Mouse (Mus musculus) layer of hippocampus, postnatal 10 days (tissue): Measurements from ENCODE around the gene Cfd. TPM values are rescaled to one million over a fixed set of nuclear protein-coding genes. Genes with fewer than 3 reads are reported as not detected.
A peak's percentile ranks its signal among the peaks of the same experiment; 100 is the strongest.

Experiments
- DNase-seq, 2 experiments: peaks; one replicate each; pipeline ENCODE4 v3.0.0; 2021; ENCODE audit warnings: low spot score in 2 of 2
- long read RNA-seq: library from polyadenylated mRNA; stranded (forward); transcript quantifications from one replicate; pipeline ENCODE4 v2.0.0, GENCODE M21; 2023
- total RNA-seq, 2 experiments: library from RNA; stranded (reverse); gene quantifications; 2 replicates each; pipeline ENCODE4 v1.2.3; 2021

Cfd gene
- not detected for total RNA-seq
- long read RNA-seq, result 0 reads

DNA sequence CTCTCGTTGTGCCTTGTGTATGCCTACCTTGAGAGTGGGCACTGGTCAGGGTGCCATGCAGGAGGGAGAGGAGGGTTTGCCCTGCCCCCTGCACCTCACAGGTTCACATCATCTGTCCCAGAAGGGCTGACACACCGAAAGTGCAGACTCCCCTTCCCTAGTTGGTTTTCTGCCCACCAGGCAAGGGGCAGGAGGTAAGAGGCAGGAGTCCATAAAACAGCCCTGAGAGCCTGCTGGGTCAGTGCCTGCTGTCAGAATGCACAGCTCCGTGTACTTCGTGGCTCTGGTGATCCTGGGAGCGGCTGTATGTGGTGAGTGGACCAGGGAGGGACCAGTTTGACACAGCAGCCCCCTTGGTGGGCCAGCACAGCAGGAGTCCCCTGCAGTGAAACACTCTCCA lies at the start of gene Cfd:
Gene Cfd (plus strand): TSS at position 184 of the 400 bp plus-strand sequence.
- no peak for DNase-seq

DNA sequence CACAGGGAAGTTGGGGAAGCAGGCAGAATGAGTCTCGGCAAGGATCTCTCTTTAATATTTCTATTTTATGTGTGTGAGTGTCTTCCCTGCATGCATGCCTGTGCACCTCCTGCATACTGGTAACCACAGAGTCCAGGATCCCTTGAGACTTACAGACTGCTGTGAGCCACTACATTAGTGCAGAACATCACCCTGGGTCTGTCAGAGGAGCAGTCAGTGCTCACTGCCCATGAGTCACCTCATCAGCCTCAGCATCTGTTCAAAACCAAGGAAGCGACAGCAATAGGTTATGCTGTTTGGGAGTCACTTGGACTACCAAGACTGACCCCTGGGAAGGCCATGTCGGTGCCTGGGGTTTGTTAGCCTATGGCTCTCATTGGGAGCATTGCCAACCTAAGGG lies 48.3 kb upstream of the Cfd start:
- DNase-seq, result no peak

DNA sequence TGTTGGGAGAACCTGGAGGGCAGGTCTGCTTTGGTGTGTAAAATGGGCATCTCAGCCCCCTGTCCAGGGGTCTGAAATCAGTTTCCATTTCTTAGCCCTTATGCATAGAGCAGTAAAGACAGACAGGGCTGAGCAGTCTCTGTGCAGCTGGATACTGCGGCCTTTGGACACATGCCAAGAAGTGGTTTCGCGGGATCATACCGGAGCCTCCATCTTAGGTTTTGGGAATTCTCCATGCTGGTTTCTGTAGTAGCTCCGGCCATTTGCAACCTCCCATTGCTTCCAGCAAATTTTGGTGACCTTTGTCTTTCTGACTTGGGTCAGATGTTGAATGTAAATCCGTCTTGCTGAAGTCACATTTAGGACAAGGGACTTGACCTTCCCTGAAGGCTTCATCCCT lies 47.2 kb upstream of the Cfd start:
- no peak for DNase-seq

DNA sequence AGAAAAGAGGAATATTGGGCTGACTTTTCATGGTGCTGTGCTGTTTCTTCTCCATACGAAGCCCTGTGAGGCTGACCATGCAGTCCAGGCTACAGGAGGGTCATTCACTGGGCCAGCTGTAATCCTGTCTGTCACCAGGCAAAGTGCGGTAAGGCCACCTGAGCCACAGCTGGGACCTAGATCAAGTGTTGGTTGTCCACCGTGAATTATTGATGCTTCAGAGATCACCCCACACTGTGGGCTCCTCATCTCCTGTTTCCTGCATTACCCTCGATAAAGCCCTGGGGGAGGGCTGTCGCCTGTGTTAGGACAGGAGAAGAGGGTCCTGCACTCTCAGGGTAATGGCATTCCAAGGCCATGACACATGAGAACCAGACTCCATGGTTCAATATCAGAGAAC lies 44.1 kb upstream of the Cfd start:
- no peak for DNase-seq

DNA sequence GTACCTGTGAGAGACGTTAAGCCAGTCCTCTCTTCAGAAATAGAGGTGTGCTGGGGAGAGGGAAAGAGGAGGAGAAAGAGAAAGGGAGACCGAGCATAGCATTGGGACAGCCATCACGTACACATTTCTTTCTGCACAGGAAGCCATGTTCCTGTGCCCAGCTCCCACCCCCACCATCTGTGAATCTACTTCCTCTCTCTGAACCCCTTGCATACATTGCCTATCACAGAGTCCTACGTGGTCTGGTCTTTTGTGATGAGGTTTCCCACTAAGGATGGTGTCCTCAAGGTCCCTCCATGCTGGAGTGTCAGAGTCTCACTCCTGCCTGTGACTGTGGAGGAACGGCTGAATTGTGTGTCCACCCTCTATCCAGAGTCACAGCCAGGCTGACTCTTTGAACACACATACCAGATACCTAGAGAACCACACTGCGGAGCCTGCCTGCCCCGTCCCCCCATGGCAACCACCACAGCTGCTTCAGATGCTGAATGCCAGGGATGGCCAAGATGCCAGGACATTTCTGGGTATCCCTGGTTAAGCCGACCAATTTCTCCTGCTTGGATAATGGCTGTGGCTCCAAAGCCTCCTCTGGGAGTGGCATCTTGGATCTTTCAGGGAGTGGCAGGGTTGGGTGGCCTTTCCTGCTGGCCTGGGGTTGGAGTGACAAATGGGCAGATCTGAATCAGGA lies 40.6 kb upstream of the Cfd start:
- no peak for DNase-seq

DNA sequence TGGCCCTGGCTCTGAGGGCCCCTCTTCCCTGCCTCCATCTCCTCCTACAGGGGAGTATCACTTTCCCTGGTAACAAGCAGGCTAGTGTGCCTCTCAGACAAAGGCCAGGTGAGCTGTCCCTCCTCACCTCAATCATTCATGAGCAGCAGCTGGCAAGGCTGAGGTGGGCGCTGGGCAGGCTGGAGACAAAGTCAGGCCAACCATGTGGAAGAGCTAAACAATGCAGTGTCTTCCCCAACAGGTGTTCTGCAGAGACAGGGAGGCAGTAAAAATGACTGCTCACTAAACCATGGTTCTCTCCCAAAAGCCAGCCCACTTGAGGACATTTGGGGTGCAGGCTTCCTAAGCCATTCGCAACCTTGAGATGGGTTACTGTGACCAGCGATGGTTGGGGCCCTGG lies 39.0 kb upstream of the Cfd start:
- DNase-seq, result no peak

DNA sequence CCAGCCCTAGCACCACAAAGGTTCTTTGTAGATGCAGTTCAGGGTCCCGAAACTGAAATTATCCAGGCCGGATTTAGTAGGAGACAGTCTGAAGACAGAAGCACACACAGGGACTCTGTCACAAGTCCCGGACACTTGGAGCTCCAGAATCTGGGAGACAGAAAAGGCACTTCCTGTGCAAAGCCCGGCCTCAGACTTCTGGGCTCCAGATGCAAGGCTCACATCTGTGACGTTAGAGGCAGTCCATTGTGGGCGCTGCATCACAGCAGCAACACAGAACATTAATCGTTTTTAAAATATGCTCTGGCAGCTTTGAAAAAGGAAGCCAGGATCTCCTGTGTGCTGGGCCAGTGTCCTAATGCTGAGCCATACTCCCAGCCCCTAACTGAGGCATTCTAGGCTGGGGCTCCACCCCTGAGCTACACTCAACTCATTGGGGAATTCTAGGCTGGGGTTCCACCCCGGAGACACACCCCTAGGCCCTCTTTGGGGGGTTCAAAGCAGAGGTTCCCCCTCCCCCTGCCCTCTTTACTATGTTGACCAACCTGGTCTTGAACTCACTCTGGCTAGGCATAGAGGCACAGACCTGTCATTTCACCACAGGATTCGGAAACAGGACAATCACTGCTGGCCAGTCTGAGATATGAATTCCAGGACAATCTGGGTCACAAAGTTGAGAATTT lies 38.4 kb upstream of the Cfd start:
- DNase-seq, result no peak

DNA sequence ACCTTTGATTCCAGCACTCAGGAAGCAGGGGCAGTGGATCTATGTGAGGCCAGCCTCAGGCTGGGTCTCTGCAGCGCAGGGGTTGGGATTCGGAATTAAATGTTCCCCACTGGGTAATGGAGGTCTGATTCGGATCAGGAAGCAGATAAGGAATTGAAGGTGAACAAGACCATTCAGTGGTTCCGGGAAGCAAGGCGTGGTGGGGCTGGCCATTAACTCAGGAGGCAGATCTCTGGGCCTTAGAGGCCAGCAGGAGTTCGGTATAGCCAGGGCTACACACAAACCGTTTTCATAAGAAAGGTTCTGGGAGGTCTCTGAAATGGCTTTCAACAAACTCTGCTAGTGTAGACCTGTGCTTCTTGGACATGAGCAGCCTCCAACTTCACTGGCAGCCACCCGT lies 37.8 kb upstream of the Cfd start:
- no peak for DNase-seq

DNA sequence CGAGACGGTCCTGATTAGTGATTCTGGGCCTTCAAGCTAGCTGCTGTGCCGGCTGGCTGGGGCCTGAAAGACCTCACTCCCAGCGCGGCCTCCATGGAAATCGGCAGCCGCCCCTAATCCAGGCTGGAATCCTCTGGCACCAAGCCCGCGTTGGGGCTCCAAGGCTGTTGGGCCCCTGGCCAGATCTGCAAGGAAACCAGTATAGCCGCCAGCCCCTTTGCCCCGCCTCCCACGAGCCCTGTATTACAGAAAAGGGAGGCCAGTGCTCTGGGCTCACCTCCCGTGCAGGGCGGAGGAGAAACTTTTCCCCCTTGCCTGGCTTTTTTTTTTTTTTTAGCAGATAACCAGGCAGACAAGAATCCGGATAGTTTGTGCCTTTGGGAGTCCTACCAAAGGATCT lies 37.3 kb upstream of the Cfd start:
- peak; percentile 96 to 97 for DNase-seq

DNA sequence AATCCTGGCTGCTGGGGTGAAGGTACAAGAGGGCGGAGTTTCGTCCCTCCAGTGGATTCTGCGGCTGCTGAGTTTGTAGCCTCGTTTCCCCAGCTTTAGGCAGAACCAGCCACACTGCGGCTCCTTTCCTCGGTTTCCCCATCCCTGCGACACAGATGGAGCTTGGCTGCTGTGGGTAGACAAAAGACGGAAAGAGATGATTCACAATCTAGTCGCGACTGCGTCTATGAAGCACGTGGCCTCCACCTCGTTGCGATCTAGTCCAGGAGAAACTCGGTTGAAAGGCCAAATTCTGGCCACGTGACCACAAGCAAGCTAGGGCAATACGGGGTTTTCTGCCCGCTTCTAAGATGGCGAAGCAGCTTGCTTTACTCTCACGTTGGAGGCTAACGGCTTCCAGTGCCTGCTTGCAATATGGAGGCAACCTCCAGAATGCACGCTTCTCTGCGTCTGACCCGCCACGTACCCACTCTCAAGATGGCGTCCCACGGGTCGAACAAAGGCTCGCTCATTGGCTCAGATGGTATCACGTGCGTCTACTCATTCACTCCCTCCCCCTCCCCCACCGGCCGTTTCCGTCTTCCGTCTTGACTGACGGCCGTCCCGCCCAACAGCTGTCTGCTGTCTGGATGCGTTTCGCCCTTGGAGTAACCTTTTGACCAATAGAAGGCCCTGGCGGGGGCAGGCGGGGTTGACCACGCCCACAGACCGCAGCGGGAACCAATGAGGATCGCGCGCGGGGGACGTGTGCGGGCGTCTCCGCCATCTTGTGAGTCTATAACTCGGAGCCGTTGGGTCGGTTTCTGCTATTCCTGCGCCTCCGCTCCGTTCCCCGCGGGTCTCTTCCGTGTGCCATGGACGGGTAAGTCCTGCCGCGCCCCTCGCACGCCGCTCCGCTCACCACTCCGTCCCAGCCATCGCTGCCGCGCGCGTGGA lies 36.5 kb upstream of the Cfd start, which contains the start of gene Ptbp1:
Gene Ptbp1 (plus strand): TSS at position 568 of the 936 bp plus-strand sequence.
- DNase-seq, result peak; percentile 97 to 98

DNA sequence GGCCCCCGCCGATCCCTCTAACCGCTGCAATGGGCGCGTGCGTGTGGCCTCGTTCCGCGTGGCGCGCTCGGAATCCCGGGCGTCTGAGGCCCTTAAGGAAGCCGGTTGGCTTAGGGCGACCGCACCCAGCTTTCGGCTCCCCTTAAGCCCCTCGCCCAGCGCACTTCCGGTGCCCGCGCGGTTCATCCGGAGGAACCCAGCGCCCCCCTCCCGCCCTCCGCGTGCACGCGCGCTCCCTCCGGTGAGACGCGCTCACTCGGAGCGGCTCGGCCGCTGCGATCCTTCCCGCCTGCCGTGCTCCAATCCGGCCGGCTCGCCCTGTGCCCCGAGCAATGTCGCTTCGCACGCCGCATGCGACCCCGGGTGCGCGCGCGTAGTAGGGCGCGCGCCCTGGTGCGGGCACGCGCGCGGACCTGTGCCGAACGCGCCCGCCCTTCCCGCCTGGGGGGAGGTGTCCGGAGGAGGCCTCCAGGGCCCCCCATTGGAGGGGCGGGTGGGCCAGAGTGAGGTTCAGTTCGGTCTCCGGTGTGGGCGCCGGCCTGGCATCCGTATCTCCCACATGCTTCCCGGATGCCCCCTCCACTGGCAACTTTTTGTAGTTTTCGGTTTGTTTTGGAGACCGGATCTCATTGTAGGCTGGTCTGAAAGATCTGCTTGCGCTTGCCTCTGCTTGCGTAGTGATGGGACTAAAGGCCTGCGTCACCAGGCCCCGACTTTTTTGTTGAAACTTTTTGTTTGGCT lies 35.7 kb upstream of the Cfd start:
- no peak for DNase-seq

DNA sequence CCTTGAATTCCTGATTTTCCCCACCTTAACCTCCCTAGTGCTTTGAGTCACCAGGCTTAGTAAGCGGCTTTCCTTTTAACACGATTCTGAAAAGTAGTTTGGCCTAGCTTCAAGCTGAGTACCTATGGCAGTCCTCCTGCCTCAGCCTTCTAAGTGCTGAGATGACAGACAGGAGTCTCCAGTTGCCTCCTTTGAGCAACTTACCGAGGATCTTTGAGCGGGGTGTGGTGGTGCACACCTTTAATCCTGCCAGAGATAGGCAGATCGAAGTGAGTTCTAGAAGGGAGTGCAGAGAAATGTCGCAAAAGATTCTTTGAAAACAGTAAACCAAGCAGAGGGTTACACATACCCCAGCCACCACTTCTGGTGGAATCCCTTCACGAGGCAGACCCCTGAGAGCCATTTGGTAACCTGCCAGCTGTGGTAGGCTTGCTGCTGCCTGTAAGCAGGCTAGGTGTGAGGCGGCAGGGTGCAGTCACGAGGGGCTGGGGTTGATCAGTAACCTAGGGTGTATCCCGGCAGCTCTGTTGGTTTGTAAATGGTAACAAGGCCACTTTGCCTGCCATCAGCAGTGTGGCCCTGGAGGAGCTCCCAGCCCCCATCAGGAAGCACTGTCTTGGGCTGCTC lies 35.0 kb upstream of the Cfd start:
- DNase-seq, result no peak

DNA sequence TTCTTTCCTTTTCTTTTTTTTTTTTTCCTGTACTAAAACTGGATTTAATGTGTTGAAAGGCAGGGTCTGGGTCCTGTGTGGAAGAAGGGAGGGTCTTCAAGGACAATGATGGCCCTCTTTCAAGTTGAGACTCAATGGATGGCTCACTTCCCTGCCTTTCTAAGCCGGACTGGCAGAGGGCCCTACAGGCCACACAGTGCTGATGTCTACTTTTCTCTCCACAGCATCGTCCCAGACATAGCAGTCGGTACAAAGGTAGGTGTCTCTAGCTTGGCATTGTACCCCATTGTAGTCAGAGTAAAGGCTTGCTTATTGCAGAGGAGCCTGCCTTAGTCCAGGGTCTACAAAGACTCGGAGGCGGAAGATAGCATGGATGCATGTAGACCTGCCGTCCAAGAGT lies 34.4 kb upstream of the Cfd start:
- no peak for DNase-seq

DNA sequence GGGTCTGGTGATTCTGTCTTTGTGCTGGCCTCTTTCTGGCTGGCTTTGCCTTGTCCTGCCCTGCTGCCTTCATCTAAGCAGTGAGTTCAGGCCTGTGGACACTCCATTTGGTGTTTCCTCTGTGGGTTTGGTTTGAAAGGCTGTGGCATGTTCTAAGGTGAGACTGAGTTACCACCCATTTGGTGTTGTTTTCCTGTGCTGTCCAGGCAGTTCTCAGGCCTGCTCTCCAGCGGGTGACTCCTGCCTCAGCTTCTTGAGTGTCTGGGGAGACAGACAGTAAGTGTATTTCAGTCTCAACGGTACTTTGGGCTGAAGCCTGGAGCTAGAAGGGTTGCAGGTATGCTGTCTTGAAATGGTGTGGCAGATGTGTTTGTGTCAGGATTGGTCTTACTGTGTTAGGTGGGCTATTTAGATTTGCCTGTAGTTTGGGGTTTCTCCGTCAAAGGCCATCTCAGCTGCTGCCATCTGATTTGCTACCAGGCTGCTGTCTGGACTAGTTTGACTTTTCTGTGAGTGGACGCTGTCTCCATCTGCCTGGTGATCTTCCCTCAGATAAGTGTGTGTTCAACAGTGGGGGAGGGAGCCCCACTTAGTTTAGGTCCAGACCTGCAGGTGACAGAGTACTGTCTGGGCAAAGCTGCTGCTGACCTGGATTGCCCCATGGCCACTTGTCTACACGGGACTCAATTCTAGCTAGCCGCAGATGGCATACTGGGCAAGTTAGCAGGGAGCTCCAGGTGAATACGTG lies 33.8 kb upstream of the Cfd start:
- DNase-seq, result no peak

DNA sequence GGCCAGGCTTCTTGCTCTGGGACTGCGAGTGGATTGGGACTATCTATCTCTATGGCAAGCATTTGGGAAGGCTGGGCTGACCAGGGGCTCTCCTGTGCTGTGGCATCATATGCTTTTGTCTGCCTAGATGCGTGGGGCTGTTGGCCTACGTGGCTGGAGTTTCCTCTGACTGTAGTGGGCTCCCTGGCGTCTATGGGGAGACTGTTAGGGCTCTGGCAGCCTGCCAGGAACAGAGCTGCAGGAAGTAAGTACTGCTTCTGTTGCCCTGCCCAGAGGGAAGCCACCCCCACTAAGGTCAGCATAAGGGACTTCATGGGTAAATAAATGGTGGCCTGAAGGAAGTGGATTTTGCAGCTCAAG lies 33.2 kb upstream of the Cfd start:
- DNase-seq, result peak in 1 of 2 experiments; percentile 65

DNA sequence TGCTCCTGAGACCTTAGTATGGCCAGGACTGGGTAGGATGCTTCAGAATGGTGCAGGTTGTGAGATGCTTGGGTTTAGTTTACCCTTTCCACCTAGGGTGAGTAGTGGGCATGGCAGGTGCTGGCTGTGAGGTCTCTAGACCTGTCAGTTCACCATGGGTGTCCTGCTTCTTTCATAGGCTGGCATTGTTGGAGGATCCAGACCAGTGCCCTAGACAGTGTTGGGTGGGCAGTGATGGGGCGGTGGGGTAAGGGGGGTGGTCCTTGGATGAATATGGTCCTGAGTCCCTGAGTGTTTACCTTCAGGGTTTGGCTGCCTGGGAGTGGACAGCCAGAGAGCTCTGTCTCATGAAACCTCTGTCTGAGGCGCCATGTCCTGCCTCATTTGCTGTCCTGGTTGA lies 32.8 kb upstream of the Cfd start:
- DNase-seq, result no peak

DNA sequence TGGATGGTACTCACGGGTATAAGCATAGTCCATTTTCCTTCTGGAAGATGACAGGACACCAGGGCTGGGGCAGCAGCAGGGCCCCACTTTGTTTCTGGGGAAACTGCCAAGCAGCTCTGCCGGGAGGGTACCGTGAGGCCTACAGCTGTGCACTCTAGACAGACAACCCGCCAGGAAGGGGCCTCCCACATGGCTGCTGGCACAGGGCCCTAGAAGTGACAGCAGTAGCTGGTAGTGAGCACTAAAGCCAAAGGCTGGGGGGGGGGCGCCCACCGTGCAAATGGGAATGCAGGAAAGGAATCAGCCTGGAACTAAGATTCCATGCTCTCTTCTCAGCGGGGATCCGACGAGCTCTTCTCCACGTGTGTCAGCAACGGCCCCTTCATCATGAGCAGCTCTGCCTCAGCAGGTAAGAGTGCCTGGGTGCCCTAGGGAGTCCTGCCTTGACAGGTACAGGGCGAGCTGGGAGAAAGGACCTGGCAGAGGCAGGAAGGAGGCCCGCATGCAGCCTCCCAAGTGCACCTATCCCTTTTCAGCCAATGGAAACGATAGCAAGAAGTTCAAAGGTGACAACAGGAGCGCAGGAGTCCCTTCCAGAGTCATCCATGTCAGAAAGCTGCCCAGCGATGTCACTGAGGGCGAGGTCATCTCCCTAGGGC lies 32.1 kb upstream of the Cfd start:
- DNase-seq, result peak; percentile 75 to 78

DNA sequence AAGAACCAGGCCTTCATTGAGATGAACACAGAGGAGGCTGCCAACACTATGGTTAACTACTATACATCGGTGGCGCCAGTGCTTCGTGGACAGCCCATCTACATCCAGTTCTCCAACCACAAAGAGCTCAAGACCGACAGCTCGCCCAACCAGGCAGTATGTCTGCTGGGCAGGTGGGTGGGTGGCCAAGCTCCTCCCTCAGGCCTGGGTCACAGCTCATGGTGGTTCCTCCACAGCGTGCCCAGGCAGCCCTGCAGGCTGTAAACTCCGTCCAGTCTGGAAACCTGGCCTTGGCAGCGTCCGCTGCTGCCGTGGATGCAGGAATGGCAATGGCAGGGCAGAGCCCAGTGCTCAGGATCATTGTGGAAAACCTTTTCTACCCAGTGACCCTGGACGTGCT lies 31.5 kb upstream of the Cfd start:
- DNase-seq, result no peak

DNA sequence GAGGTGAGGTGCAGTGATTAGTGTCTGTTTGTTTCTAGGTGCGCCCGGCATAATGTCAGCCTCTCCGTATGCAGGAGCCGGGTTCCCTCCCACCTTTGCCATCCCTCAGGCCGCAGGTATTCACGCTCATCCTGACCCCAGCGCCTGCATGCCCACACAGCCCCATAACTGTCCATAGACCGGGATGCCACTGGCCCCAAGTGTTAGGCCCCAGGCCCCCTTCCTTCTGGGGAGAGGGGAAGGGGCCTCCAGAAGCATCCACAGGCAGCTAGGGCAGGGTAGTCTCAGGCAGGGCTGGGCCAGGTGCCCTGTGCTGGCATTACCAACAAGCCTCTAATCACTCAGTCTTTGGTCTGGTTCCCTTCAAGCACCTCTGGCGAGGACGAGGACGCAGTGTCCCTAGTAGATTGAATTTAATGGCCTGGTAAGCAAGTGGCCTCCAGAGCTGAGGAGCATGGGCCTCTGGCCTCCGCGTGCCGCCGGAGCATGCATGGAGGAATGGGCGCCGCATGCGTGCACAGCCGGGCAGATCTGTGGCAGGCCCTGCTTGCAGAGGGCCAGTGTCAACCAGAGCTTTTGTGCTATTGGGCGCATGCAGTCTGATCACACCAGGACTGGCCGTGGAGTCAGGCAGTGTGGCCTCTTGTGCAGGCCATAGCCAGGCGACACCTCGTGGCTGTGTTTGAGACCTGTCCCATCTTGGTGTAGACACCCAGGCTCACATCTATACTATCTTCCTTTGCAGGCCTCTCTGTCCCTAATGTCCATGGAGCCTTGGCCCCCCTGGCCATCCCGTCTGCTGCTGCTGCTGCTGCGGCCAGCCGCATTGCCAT lies 30.4 kb upstream of the Cfd start:
- no peak for DNase-seq
